Mouse (Mus musculus): Measurements from ENCODE around the gene Mlh1.
A peak's percentile ranks its signal among the peaks of the same experiment; 100 is the strongest.

Mlh1 gene

DNA sequence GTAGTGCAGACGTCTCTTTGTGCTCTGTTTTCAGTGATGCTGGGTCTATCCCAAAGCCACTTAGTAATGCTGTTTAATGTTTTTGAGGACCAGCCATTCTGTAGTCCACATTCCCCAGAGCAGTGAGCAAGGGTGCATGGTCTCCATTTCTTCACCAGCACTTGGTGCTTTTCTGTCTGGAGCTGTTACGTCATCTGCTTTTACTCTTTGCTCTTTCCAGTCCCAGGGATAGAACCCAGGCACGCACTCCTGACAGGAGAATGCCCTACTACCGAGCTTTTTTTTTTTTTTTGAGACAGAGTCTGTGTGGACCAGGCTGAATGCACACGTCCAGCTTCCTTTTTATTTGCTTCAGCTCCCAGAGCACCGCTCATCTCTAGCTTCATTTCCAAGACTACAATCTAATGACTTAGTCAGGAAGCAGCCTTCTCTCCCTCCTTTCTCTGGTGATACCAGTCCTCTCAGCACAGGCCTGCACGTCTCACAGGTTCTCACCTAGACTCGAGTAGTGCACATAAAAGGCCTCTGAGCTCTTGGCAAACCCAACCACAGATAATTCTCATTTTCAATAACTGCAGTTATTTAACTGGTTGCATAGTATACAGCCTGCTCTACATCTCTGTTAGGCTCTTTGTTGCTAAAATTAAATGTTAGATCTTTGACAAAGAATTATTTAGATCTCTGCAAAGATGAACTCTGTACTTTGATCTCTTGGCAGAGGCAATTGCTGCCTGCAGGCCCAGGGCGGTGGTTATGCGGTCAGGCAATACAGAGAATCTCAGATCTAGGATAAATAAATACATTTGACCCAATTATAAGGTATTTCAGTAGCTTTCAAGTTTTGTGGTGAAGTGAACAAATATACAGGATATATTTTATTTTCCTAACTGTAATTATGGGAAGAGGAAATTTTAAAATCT lies 60.2 kb downstream of the Mlh1 start:
- DNase-seq, result no peak

DNA sequence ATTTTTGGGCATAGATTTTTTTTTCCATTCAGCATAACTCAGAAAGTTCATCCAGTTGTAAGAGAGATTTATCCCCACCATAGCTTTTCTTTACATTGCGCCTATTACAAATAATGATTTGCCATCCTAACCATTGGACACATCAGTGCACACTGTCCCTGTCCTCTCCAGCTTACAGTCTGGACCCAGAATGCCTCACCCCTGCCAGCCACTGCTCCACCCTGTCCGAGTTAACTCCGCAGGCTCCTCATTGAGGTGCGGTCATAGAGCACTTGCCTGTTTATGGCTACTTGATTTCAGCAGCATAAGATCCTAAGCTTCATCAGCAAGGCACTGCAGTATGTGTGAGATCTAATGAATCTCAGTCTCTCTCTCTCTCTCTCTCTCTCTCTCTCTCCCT lies 61.2 kb downstream of the Mlh1 start:
- no peak for DNase-seq

GRCm38 (mm10) chr9:111209158-111209699 lies 62.4 kb downstream of the Mlh1 start:
- no peak for DNase-seq

DNA sequence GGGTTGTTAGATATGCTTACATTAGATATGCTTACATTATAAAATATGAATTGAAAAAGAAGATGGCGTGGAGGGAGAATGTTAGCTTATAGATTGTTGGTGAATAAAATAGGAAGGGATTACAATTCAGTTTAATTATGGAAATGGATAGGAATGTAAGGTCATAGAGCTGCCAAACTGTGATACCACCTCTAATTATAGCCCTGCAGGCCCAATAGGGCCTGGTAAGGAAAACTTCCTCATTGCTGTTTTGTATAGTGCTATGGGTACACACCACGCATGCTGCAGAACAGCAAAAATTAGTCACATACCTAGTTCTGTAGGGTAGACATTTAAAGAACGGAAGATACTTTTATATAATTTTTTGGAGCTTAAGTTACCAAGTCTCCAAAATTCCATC lies 63.4 kb downstream of the Mlh1 start:
- no peak for DNase-seq

DNA sequence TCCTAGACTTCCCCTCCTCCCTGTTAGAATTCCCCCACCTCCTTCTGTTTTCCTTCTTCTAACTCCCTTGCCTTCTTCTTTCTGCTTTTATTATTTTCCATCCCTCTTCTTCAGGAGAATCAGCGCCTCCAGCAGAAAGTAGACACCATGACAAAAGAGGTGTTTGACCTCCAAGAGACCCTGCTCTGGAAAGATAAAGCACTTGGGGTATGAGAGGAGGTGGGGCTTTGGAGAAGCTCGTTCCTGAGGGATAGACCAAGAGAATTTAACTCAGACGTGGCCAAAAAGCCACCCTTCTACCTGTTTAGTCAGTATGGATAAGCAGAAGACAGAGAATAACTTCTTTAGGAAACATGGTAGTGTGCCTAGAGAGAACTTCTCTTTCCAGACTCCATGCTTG lies 63.9 kb downstream of the Mlh1 start:
- no peak for DNase-seq

DNA sequence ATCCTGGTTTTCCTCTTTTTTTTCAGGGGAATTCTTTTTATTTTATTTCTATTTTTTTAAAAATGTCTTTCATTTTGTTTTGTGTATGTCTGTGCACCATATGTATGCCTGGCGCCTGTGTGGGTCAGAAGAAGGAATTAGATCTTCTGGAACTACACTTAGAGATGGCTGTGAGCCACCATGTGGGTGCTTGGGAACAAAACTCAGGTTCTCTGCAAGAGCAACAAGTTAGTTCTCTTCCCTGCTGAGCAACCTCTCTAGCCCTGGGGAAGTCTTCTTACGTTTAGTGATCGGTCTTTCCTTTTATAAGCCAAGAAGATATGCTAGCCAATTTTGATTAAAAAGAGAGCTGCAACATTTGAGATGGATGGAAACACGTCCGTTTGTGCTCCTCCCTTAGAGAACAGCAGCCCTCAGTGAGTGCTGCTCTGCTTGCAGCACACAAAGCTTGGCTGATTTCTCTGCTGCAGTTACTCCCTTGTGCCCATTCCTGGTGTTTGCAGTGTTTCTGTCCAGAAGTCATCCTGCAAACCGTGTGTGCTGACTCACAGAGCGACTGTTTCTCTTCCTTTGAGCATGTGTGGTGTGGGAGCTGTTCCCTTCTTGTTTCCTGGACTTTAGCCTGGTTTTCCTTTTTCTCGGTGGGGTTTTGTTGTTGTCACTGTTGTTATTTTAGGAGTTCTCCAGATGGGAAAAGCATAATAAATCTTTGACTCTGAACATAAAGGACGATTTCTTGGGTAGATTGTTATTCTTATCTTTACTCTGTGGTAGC lies 66.8 kb downstream of the Mlh1 start:
- no peak for DNase-seq

- no peak for DNase-seq
Measured at GRCm38 (mm10) chr9:111200208-111200607, 71.4 kb downstream of the Mlh1 start.

DNA sequence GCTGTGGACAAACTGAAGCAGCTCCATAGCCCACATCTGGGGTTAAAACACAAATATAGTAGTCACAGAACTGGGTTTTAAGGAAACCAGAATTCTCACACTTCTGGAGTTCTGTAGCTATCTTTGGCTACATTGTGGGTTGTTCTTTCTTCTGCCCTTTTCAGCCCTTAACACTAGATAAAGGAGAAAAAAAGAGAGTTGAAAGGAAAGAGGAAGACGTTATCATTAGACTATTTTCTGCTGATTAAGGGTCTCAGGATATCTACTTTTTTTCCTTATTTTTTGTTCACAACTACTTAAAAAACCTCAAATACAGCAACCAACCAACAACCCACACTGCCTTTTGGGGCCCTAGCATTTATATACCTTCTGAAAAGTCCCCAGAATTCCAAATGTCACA lies 73.3 kb downstream of the Mlh1 start:
- no peak for DNase-seq

GRCm38 (mm10) chr9:111197712-111198111 lies 73.9 kb downstream of the Mlh1 start:
- no peak for DNase-seq

DNA sequence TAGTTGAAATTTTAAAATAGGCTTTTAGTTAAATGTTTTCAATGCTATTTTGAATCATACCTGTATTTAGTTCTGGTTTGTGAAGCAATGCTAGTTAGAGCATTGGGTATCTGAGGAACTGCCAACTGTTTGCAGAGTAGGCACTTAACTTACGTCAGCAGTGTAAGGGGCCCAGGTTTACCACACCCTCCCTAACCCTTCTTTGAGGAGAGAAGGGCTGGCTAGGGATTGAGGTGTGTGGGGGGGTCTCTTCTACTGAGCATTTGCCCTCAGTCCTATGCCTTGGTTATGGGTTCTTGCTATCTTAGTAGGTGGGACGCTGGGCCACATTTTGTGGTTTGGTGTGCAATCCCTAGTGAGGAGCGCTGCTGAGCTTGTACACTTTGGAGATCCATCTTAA lies 74.5 kb downstream of the Mlh1 start:
- no peak for DNase-seq

DNA sequence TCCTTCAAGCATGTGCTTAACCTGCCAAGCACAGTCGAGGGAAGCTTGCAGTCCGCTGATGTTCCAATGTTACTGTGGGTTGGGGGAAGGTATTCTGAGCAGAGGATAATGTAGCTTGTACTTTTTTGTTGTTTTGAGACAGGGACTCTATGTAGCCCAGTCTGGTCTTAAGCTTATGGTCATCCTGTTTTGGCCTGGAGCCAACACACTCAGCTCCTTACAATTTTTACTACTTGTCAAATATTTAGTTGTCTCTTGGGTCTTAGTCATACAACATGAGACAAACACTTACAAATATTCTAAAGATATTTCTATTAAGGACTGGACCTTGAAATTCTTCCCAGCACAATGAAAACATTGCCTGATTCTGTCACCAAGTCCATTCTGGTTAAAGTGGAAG lies 78.4 kb downstream of the Mlh1 start:
- no peak for DNase-seq

DNA sequence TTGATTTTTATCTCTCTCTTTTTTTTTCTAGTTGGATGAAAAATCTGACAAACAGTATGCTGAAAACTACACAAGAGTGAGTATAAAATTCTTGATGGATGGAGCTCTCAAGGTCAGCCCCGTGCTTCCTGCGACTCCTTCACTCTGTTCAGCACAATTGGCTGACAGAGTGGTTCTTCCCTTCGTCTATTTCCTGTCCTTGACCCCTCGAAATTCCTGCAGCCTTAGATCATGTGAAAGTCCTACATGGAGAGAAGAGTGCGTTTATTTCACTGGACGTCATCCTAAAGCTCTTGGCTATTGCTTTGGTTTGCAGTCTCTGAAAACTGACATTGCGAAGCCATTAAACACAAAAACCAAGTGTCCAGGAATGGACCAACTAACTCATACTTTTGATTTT lies 82.9 kb downstream of the Mlh1 start:
- DNase-seq, result no peak

- DNase-seq, result no peak
Measured at GRCm38 (mm10) chr9:111186861-111187260, 84.7 kb downstream of the Mlh1 start.

DNA sequence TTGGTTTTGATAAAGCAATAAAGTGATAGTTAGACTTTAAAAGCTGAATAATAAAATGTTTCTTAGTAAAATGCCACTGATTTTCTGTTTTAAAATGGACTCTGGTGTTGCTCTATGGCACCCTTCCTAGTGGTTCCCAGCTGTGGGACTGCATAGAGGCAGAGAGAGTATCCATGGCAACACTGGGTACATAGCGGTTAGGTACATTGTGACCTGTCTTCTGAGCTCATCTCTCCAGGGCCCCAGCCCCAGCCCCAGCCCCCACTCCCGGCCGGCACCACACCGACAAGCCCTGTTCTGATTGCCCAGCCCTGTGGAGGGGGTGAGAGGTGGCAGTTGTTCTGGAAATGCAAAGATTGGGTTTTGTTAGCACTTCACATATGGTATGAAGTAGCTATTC lies 86.7 kb downstream of the Mlh1 start:
- DNase-seq, result peak; percentile 20

GRCm38 (mm10) chr9:111182176-111182575 lies 89.4 kb downstream of the Mlh1 start:
- DNase-seq, result no peak

DNA sequence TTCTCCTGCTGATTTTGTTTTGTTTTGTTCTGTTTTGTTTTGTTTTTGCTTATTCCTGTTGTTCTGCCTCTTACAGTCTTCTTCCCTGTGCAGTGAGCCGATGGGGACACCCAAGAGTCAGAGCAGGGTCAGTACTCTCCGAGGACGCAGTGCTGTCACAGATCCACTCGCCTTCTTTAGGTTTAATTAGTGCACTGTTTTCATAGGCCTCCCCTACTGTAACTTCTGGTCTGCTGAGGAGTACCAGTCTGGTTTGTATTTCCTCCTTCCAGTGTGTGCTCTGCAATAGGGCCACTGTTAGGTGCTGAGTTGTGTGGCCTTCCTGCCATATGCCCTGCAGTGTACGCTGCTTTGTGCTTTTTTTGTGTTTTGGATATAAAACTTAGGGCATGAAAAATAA lies 92.6 kb downstream of the Mlh1 start:
- no peak for DNase-seq
